ENCODE assay signal across 8 mouse cellular contexts in genomic region chr2:129038426-129038936, GRCm38 (mm10). TPM values are rescaled to one million over a fixed set of nuclear protein-coding genes. Genes with fewer than 3 reads are reported as not detected.
DNase-seq lines count a peak whose midpoint lies in the region; ATAC-seq and TF ChIP-seq lines count a peak whose summit lies in the region.

No protein-coding gene starts in this region.

- peak overlapping the region; percentile 65 for H3K4me2 ChIP-seq in kidney, postnatal 0 days (ENCODE audit: low read length)
- peak overlapping the region; percentile 93 for H3K4me2 ChIP-seq in embryonic facial prominence, embryonic 11.5 days (ENCODE audit: low read depth, low read length)
- H3K4me2 ChIP-seq in intestine, embryonic 16.5 days (ENCODE audit: low read depth, low read length), result peak overlapping the region; percentile 88
- H3K4me2 ChIP-seq in midbrain, embryonic 16.5 days (ENCODE audit: low read length), result peak overlapping the region; percentile 72

- POLR2A ChIA-PET in Patski (lab: Charles Lee), result no interaction called here

- WGBS in kidney, postnatal 0 days, result 18% methylated on average over 15 of the region's 15 CpGs
- WGBS in embryonic facial prominence, embryonic 11.5 days, result 31% methylated on average over 15 of the region's 15 CpGs
- WGBS in intestine, embryonic 16.5 days, result 25% methylated on average over 15 of the region's 15 CpGs
- 28% methylated on average over 15 of the region's 15 CpGs for WGBS in midbrain, embryonic 16.5 days

- no peak for TF ChIP-seq CTCF in kidney, postnatal 0 days (IDR thresholded peaks at IDR 0.05; ENCODE audit: low read depth)
- TF ChIP-seq CTCF in Patski (IDR thresholded peaks at IDR 0.05), result no peak

- CTCF ChIA-PET in Patski (lab: Charles Lee), result interaction anchor here (3.8 kb wide), 1 partner anchor 12 kb away, joined by 16 read pairs; no protein-coding TSS in a partner anchor

- in situ Hi-C loops in Patski (cut with MboI; ENCODE audit: low pct_unique_long_range_greater_than_20kb), result no loop called here

- DNase-seq in kidney, postnatal 0 days (ENCODE audit: low spot score), result no peak
- no peak for DNase-seq in kidney, postnatal 25 days
- DNase-seq in Patski (ENCODE audit: low read depth, low spot score), result no peak
- DNase-seq in embryonic facial prominence, embryonic 11.5 days (ENCODE audit: low spot score), result no peak
- no peak for DNase-seq in thymus, postnatal 0 days (ENCODE audit: low spot score)
- DNase-seq in urinary bladder, adult 2 months (ENCODE audit: low spot score), result no peak

- peak overlapping the region; percentile 2; the same call in 1 of the 2 replicates for H3K9ac ChIP-seq in kidney, postnatal 0 days (ENCODE audit: low read depth, low read length)
- H3K9ac ChIP-seq in embryonic facial prominence, embryonic 11.5 days (replicated peaks; ENCODE audit: low read length), result peak overlapping the region; percentile 46
- peak overlapping the region; percentile 58; the same call in 1 of the 2 replicates for H3K9ac ChIP-seq in intestine, embryonic 16.5 days (ENCODE audit: low read depth, low read length)
- H3K9ac ChIP-seq in midbrain, embryonic 16.5 days (ENCODE audit: low read depth, low read length), result peak overlapping the region; percentile 75

- no peaks in the 10 kb centered on the region for H3K9me3 ChIP-seq in kidney, postnatal 0 days (replicated peaks; ENCODE audit: low read length)
- no peaks in the 10 kb centered on the region for H3K9me3 ChIP-seq in embryonic facial prominence, embryonic 11.5 days (replicated peaks; ENCODE audit: control insufficient read depth, low read length)
- no peaks in the 10 kb centered on the region for H3K9me3 ChIP-seq in intestine, embryonic 16.5 days (ENCODE audit: control insufficient read depth, low read length)
- no peaks in the 10 kb centered on the region for H3K9me3 ChIP-seq in midbrain, embryonic 16.5 days (replicated peaks; ENCODE audit: control insufficient read depth, low read length, poor library complexity, severe bottlenecking)

- no peak for ATAC-seq in kidney, postnatal 0 days (replicated peaks; ENCODE audit: low FRiP score, low read depth)
- peak; percentile 57 for ATAC-seq in Patski
- peak; percentile 23; the same call in 1 of the 2 replicates for ATAC-seq in embryonic facial prominence, embryonic 11.5 days (replicated peaks; ENCODE audit: insufficient number of reproducible peaks, low FRiP score, low TSS enrichment, low read depth)
- no peak for ATAC-seq in intestine, embryonic 16.5 days
- ATAC-seq in midbrain, embryonic 16.5 days, result peak; percentile 57; the same call in 1 of the 2 replicates

- peak overlapping the region; percentile 39 for H3K4me3 ChIP-seq in kidney, postnatal 0 days (replicated peaks; ENCODE audit: low read depth, low read length)
- H3K4me3 ChIP-seq in embryonic facial prominence, embryonic 11.5 days (ENCODE audit: low read depth, low read length), result peak overlapping the region; percentile 35
- H3K4me3 ChIP-seq in intestine, embryonic 16.5 days (ENCODE audit: low read length), result peak overlapping the region; percentile 42
- H3K4me3 ChIP-seq in midbrain, embryonic 16.5 days (ENCODE audit: low read depth, low read length), result peak overlapping the region; percentile 50

- H3K27ac ChIP-seq in kidney, postnatal 0 days, result no peak overlapping the region
- no peak overlapping the region for H3K27ac ChIP-seq in embryonic facial prominence, embryonic 11.5 days (replicated peaks; ENCODE audit: low read depth, low read length)
- H3K27ac ChIP-seq in intestine, embryonic 16.5 days (ENCODE audit: low read length), result no peak overlapping the region
- H3K27ac ChIP-seq in midbrain, embryonic 16.5 days (ENCODE audit: low read length), result no peak overlapping the region

- H3K27me3 ChIP-seq in kidney, postnatal 0 days (ENCODE audit: insufficient read depth, low read length), result no peaks in the 10 kb centered on the region
- H3K27me3 ChIP-seq in Patski, result no peaks in the 10 kb centered on the region
- peaks cover 15% of the 10 kb centered on the region for H3K27me3 ChIP-seq in embryonic facial prominence, embryonic 11.5 days (ENCODE audit: control insufficient read depth, insufficient read depth, low read length)
- peaks cover 22% of the 10 kb centered on the region for H3K27me3 ChIP-seq in intestine, embryonic 16.5 days (replicated peaks; ENCODE audit: control insufficient read depth, insufficient read depth, low read length)
- peaks cover 9% of the 10 kb centered on the region for H3K27me3 ChIP-seq in midbrain, embryonic 16.5 days (ENCODE audit: control insufficient read depth, insufficient read depth, low read depth, low read length)

- peaks cover 11% of the 10 kb centered on the region; the same call in 1 of the 2 replicates for H3K4me1 ChIP-seq in kidney, postnatal 0 days (replicated peaks; ENCODE audit: insufficient read depth, low read length)
- H3K4me1 ChIP-seq in embryonic facial prominence, embryonic 11.5 days (ENCODE audit: control insufficient read depth, insufficient read depth, low read length), result peaks cover 5% of the 10 kb centered on the region
- peaks cover 9% of the 10 kb centered on the region for H3K4me1 ChIP-seq in intestine, embryonic 16.5 days (ENCODE audit: control insufficient read depth, insufficient read depth, low read length)
- H3K4me1 ChIP-seq in midbrain, embryonic 16.5 days (ENCODE audit: control insufficient read depth, insufficient read depth, low read length), result peaks cover 4% of the 10 kb centered on the region

- no peaks in the 10 kb centered on the region for H3K36me3 ChIP-seq in kidney, postnatal 0 days (ENCODE audit: insufficient read depth, low read length)
- H3K36me3 ChIP-seq in embryonic facial prominence, embryonic 11.5 days (replicated peaks; ENCODE audit: control insufficient read depth, insufficient read depth, low read depth, low read length), result no peaks in the 10 kb centered on the region
- H3K36me3 ChIP-seq in intestine, embryonic 16.5 days (ENCODE audit: control insufficient read depth, insufficient read depth, low read length), result no peaks in the 10 kb centered on the region
- no peaks in the 10 kb centered on the region for H3K36me3 ChIP-seq in midbrain, embryonic 16.5 days (ENCODE audit: control insufficient read depth, insufficient read depth, low read length)

RNA-seq across cellular contexts. Expression of gene Vinac1, which starts 9.5 kb away (rescaled TPM):
- 0.05 and 0.11 TPM in 2 replicates for polyA plus RNA-seq in kidney, postnatal 0 days (2015; fragmentation: Nextera tagmentation; extraction: Ambion mirVana)
- 0.04 TPM for polyA plus RNA-seq in Patski (2021)
- 0.20 TPM in 1 of 2 replicates, not detected in the other for polyA plus RNA-seq in embryonic facial prominence, embryonic 11.5 days (2014; fragmentation: Nextera tagmentation; extraction: Ambion mirVana)
- polyA plus RNA-seq in intestine, embryonic 16.5 days (2015; fragmentation: Nextera tagmentation; extraction: Ambion mirVana), result 0.05 and 0.12 TPM in 2 replicates
- 1.0 TPM in 2 replicates for polyA plus RNA-seq in midbrain, embryonic 16.5 days (2015; fragmentation: Nextera tagmentation; extraction: Ambion mirVana)
- 0.14 and 0.23 TPM in 2 replicates for polyA plus RNA-seq in thymus, postnatal 0 days (2015; fragmentation: Nextera tagmentation; extraction: Ambion mirVana)
- polyA plus RNA-seq in urinary bladder, adult 2 months (2012; rRNA removed), result 0.13 and 0.17 TPM in 2 replicates

RNA-seq across cellular contexts. Expression of gene Ttl, which starts 27.3 kb away (rescaled TPM):
- 9.7 and 10.0 TPM in 2 replicates for polyA plus RNA-seq in kidney, postnatal 0 days (2015; fragmentation: Nextera tagmentation; extraction: Ambion mirVana)
- polyA plus RNA-seq in Patski (2021), result 18.1 TPM
- 14.7 and 15.7 TPM in 2 replicates for polyA plus RNA-seq in embryonic facial prominence, embryonic 11.5 days (2014; fragmentation: Nextera tagmentation; extraction: Ambion mirVana)
- polyA plus RNA-seq in intestine, embryonic 16.5 days (2015; fragmentation: Nextera tagmentation; extraction: Ambion mirVana), result 8.2 and 9.1 TPM in 2 replicates
- 31.1 and 34.2 TPM in 2 replicates for polyA plus RNA-seq in midbrain, embryonic 16.5 days (2015; fragmentation: Nextera tagmentation; extraction: Ambion mirVana)
- 5.2 and 5.9 TPM in 2 replicates for polyA plus RNA-seq in thymus, postnatal 0 days (2015; fragmentation: Nextera tagmentation; extraction: Ambion mirVana)
- 10.1 and 12.0 TPM in 2 replicates for polyA plus RNA-seq in urinary bladder, adult 2 months (2012; rRNA removed)

Comparison
In these comparisons a context has a peak if more than half of its experiments do, and no peak if none do; other contexts are left out.
1. ATAC-seq: peak in Patski (single experiment), embryonic facial prominence, embryonic 11.5 days (single experiment) and midbrain, embryonic 16.5 days (single experiment); none in kidney, postnatal 0 days (single experiment) and intestine, embryonic 16.5 days (single experiment).
2. H3K9ac ChIP-seq: peak in every context shown above with its lines; median percentile 75 in midbrain, embryonic 16.5 days; 58 in intestine, embryonic 16.5 days; 46 in embryonic facial prominence, embryonic 11.5 days; 2 in kidney, postnatal 0 days.
3. Peak in every context shown above with its lines, with median percentiles within 50 percentile points of each other: H3K4me2 ChIP-seq and H3K4me3 ChIP-seq.